Mouse (Mus musculus): Measurements from ENCODE around the gene Henmt1.

DNA sequence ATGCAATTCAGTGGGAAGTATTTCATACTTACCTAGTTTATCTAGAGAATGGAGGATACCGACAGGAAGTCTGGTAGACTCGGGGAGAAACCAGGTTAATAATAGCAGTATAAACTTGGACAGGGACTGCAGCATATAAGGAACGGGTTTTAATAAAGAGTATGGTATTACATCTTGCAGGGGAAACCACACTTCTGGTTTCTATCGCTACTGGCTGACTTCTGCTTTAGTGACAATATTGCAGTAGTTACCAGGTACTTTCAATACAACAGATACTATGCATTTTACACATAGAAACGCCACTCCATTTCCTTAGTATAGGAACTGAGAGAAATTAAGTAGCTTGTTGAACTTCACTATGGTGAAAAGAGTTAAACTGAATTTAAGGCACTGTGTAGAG is 68.5 kb downstream of the Henmt1 start:
- TF ChIP-seq POLR2A (IDR thresholded peaks at IDR 0.05; ENCODE audit: insufficient read length, low read depth) (no peak), TCF12 (IDR thresholded peaks at IDR 0.05; ENCODE audit: insufficient read depth, poor library complexity, severe bottlenecking) (no peak), E2F4 (IDR thresholded peaks at IDR 0.05; ENCODE audit: insufficient read depth) (no peak)

All from myocyte (in vitro differentiated cells).